Mouse (Mus musculus): ENCODE results near the gene Itga1.

Gene Itga1

GRCm38 (mm10) chr13:115099381-115099780 lies 2.4 kb downstream of the Itga1 start:
- no peak for DNase-seq (ENCODE audit: low read depth in 2 of 2, low spot score in 2 of 2)

- DNase-seq (ENCODE audit: low read depth in 2 of 2, low spot score in 2 of 2) = no peak
Observed at GRCm38 (mm10) chr13:115098227-115098626, 3.5 kb downstream of the Itga1 start.

GRCm38 (mm10) chr13:115096965-115097364 lies 4.8 kb downstream of the Itga1 start:
- DNase-seq (ENCODE audit: low read depth in 2 of 2, low spot score in 2 of 2) = no peak

DNA sequence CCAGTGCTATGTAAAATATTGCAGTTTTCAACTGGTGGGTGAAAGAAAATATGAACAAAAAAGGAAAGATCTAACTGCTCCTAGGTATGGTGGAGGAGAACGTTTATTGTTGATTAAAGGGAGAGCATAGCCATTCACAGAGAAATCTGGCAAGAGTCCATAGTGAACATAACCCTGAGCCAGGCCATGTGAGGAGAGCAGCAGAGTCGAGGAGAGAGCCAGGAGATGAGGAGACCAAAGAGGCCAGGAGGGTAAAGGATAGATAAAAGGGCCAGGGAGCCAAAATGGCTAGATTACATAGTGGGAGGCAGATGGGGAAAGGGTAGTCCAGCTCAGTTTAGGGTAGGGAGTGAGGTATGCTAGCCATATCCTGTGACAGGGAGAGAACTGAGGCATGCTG lies 5.5 kb downstream of the Itga1 start:
- DNase-seq (ENCODE audit: low read depth in 2 of 2, low spot score in 2 of 2) = no peak

GRCm38 (mm10) chr13:115095392-115095791 lies 6.4 kb downstream of the Itga1 start:
- DNase-seq (ENCODE audit: low read depth in 2 of 2, low spot score in 2 of 2) = no peak

DNA sequence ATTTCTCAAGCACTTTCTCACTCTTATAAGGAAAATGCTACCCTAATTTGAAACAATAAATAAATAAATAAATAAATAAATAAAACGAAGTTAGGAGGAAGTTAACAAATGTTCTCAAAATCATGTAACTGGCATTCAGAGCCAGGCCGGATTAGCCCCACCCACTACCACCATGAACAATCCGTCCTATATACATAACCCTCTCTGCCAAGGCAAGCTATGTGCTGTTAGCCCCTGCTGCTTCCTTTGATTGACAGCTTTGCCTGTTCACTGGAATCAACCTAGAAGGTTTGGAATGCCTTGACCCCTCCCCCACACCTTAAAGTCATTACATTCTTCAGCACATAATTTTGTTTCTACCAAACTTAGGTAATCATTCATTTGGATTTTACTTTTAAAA lies 10.3 kb downstream of the Itga1 start:
- no peak for DNase-seq (ENCODE audit: low read depth in 2 of 2, low spot score in 2 of 2)

GRCm38 (mm10) chr13:115090977-115091445 lies 10.8 kb downstream of the Itga1 start:
- no peak for DNase-seq (ENCODE audit: low read depth in 2 of 2, low spot score in 2 of 2)

GRCm38 (mm10) chr13:115090069-115090976 lies 11.4 kb downstream of the Itga1 start, which contains the start of gene Pelo:
TSS of gene Pelo (minus strand) at chr13:115090186.
- DNase-seq (ENCODE audit: low read depth in 2 of 2, low spot score in 2 of 2) = peak; percentile 89 to 91

GRCm38 (mm10) chr13:115089395-115090025 lies 12.3 kb downstream of the Itga1 start:
- peak; percentile 3 to 11 for DNase-seq (ENCODE audit: low read depth in 2 of 2, low spot score in 2 of 2)

- DNase-seq (ENCODE audit: low read depth in 2 of 2, low spot score in 2 of 2) = no peak
Observed at GRCm38 (mm10) chr13:115089020-115089394, 12.8 kb downstream of the Itga1 start.

DNA sequence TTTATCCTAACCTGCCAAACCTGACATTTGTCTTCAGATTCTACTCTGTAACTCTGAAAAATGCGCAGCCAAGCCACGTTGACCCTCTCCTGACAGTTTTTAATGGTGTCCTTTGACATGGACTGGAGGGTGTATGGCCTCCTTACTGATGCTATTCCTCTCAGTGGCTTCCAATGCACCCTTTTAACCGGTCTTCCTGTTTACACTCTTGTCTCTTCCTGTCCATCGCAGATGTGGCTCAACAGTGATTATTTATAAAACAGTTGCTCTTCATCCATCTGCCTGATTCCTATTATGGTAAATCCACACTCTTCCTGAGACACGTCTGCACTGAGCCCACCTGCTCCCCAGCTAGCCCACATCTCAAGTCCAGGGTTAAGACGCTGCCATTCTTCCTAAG lies 15.8 kb downstream of the Itga1 start:
- no peak for DNase-seq (ENCODE audit: low read depth in 2 of 2, low spot score in 2 of 2)

DNA sequence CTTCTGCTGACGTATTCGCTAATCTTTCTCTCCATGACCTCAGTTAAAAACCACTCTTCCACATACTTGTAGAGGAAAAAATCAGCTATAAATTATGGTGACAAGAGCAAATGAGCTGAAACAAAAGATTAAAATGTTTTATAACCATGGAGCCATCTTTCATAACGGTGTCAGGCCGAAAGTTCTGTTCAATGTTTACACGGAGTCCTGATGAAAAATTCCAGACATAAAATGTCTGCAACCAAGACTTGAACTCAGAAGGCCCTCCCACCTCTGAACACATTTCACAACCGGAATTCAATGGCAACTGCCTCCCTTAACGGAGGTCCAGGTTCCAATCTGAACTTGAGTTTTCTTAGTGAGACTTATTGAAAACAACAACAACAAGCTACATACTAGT lies 19.4 kb downstream of the Itga1 start:
- no peak for DNase-seq (ENCODE audit: low read depth in 2 of 2, low spot score in 2 of 2)

DNA sequence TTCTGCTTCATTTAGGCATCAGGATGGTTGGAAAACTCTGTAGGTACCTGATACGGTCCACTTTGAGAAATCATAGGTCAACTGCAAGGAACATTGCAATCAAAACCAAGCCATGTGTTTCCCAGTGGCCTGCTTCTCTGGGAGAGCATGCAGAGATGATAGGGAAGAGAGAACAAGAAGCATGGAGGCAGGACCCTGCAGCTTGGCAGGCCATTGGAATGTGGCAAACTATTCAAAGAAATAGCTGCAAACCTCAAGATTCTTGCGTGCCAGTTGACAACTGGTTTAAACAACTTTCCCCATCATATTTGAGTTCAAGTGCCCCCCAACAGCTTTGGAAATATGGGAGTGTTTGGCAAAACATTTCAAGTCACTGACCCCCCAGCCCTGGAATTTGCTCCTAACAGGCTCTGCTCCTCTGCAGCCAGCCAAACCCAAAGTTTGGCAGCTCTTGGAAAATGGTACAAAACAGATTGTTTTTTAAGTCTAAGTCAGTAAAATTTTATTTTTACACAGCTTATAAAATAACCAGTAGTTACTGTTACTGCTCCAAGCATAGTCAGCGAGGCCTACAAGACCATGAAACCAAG lies 21.7 kb downstream of the Itga1 start:
- DNase-seq (ENCODE audit: low read depth in 2 of 2, low spot score in 2 of 2) = no peak

DNA sequence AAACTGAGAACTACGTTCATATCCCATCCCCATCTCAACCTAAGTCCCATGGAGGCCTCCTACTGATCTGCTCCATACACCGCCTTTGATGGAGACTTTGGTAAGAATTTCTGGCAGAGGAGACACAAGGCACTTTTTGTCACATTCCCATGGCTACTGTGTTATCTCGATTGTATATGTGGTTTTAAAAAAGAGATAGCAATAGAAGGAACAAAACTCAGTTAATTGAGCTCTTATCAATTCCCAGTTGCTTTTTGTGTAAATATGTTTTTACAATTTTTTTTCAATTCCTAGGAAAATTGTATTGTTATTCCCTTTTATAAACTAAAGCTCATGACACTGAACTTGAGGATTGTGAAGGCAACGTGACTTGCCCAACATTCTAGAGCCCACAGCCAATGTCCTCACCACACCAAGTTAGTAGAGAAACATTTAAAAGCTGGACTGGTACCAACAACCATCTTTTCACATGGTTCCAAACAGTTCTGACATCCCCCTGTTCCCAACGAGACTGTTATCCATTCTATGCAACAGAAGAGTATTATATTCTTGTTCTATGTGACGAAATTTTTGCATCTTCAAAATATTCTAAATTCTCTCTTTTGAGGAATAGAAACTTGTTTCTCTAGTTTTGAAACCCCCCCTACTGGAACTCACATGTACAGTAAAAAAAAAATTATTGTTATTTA lies 22.6 kb downstream of the Itga1 start:
- DNase-seq (ENCODE audit: low read depth in 2 of 2, low spot score in 2 of 2) = no peak

DNA sequence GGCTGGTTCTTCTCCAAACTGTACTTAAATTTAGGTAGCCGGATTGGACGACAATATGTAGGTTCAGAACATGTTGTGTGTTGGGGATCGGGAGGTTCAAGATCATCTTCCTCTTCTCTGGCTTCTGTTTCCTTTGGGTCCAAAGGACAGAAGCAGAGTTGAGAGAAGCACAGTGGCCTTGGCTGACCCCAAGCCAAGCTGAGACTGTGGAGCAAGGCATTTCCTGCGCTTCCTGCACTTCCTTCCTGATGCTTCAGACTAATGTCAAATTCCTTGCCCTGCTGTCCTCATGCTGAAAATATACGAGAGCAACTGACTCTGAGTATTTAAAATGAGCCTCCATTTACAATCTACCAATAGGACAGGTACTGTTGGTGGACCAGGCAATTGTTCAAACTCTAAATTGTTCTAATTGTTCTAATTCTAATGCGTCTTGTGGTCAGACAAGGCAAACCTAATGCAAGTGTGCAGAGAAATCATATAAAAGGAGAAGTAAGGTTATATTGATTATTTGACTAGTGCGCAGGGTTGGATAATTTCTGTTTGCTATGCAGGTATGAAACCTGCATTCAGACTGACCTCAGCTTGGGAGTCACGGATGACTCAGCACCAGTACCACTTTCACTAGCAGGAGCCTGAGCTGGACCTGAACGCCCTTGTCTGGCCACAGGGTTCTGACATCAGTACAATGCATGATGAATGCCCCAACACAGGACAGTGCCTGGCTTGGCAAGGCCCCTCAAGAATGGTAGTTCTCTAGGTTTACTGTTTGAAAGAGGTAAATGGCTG lies 24.2 kb downstream of the Itga1 start:
- no peak for DNase-seq (ENCODE audit: low read depth in 2 of 2, low spot score in 2 of 2)

- no peak for DNase-seq (ENCODE audit: low read depth in 2 of 2, low spot score in 2 of 2)
Observed at GRCm38 (mm10) chr13:115072386-115072785, 29.4 kb downstream of the Itga1 start.

DNA sequence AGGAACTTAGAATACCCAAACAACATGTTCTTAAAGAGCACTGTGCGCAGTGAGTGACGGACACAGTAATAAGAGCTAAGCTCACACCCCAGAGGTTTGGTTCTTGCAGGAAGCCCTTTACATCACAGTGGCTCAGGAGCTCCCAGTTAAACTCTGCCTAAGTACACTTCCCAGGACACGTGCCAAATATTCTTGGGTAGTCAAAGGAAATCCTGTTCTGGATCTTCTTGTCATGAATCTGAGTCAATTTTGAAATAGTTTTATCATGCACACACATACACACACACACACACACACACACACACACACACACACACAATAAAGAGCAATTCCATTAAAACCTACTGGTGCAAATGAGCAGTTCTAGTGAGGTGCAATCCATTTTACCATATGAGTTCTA lies 30.3 kb downstream of the Itga1 start:
- no peak for DNase-seq (ENCODE audit: low read depth in 2 of 2, low spot score in 2 of 2)

- no peak for DNase-seq (ENCODE audit: low read depth in 2 of 2, low spot score in 2 of 2)
Observed at GRCm38 (mm10) chr13:115067968-115068330, 33.8 kb downstream of the Itga1 start.

- no peak for DNase-seq (ENCODE audit: low read depth in 2 of 2, low spot score in 2 of 2)
Observed at GRCm38 (mm10) chr13:115067324-115067967, 34.3 kb downstream of the Itga1 start.

- no peak for DNase-seq (ENCODE audit: low read depth in 2 of 2, low spot score in 2 of 2)
Observed at GRCm38 (mm10) chr13:115057555-115057954, 44.2 kb downstream of the Itga1 start.
